ENCODE assay signal across 8 mouse cellular contexts in the genomic region with DNA sequence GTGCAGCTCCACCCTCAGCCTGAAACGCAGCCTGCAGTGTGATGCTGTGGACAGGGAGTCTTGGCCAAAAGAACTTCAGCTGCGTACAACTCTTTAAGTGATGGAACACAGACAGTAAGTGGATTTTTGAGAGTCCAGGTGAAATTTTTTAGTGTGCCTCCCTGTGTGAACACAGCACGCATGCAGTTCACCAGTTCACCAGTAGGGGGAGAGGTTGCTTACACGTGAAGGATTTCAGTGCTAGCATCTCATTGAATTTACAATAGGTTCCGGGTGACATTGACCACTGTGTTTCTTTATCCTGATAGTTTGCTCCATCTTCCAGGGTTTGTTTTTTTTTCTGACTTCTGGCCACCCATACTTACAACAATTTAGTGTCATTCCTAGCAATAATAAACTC. TPM values are rescaled to one million over a fixed set of nuclear protein-coding genes. Genes with fewer than 3 reads are reported as not detected.
A peak's percentile ranks its signal among the peaks of the same experiment; 100 is the strongest.
DNase-seq lines count a peak whose midpoint lies in the region; ATAC-seq and TF ChIP-seq lines count a peak whose summit lies in the region.

No protein-coding gene starts in this region.

- H3K4me1 ChIP-seq in midbrain, embryonic 11.5 days (ENCODE audit: control insufficient read depth, insufficient read depth, low read length) = no peaks in the 10 kb centered on the region
- H3K4me1 ChIP-seq in midbrain, embryonic 16.5 days (ENCODE audit: control insufficient read depth, insufficient read depth, low read length) = no peaks in the 10 kb centered on the region
- H3K4me1 ChIP-seq in liver, embryonic 14.5 days (replicated peaks; ENCODE audit: control insufficient read depth in 2 of 2, insufficient read depth in 2 of 2, low read length in 1 of 2) = no peaks in the 10 kb centered on the region

- no peak overlapping the region for H3K9ac ChIP-seq in midbrain, embryonic 11.5 days (ENCODE audit: low read length)
- H3K9ac ChIP-seq in midbrain, embryonic 16.5 days (ENCODE audit: low read depth, low read length) = no peak overlapping the region
- H3K9ac ChIP-seq in liver, embryonic 14.5 days (replicated peaks) = no peak overlapping the region

- no peaks in the 10 kb centered on the region for H3K27me3 ChIP-seq in midbrain, embryonic 11.5 days (ENCODE audit: control insufficient read depth, insufficient read depth, low read length)
- no peaks in the 10 kb centered on the region for H3K27me3 ChIP-seq in midbrain, embryonic 16.5 days (ENCODE audit: control insufficient read depth, insufficient read depth, low read depth, low read length)
- H3K27me3 ChIP-seq in liver, embryonic 14.5 days (ENCODE audit: control insufficient read depth, insufficient read depth, low read length) = no peaks in the 10 kb centered on the region

- peak; percentile 96 for DNase-seq in midbrain, embryonic 11.5 days (ENCODE audit: low spot score, missing footprints)
- peak; percentile 33 for DNase-seq in adrenal gland, adult 2 months
- DNase-seq in embryo, embryonic 11 days = peak; percentile 80
- DNase-seq in liver, embryonic 14.5 days (ENCODE audit: low read depth in 3 of 3, low spot score in 3 of 3) = peak; percentile 43 to 52 (median 45)
- peak; percentile 64 to 71 for DNase-seq in right cerebral cortex, adult 2 months (ENCODE audit: low spot score in 2 of 2)
- DNase-seq in thymus, postnatal 4 days = peak; percentile 91

- TF ChIP-seq EP300 in liver, embryonic 14.5 days (IDR thresholded peaks at IDR 0.05; ENCODE audit: low read depth) = no peak

- no peaks in the 10 kb centered on the region for H3K36me3 ChIP-seq in midbrain, embryonic 11.5 days (ENCODE audit: control insufficient read depth, insufficient read depth, low read length)
- H3K36me3 ChIP-seq in midbrain, embryonic 16.5 days (ENCODE audit: control insufficient read depth, insufficient read depth, low read length) = no peaks in the 10 kb centered on the region
- H3K36me3 ChIP-seq in liver, embryonic 14.5 days (replicated peaks; ENCODE audit: control insufficient read depth, insufficient read depth, low read depth) = no peaks in the 10 kb centered on the region

- peak; percentile 92 for TF ChIP-seq CTCF in liver, embryonic 14.5 days (IDR thresholded peaks at IDR 0.05; ENCODE audit: low read depth)

- H3K4me2 ChIP-seq in midbrain, embryonic 11.5 days = no peak overlapping the region
- no peak overlapping the region for H3K4me2 ChIP-seq in midbrain, embryonic 16.5 days (ENCODE audit: low read length)
- no peak overlapping the region for H3K4me2 ChIP-seq in liver, embryonic 14.5 days (ENCODE audit: low read depth)

- no peak for ATAC-seq in midbrain, embryonic 11.5 days (ENCODE audit: low FRiP score)
- no peak for ATAC-seq in midbrain, embryonic 16.5 days
- ATAC-seq in inflammation-experienced regulatory T-cells, adult 6 months = peak; percentile 75
- ATAC-seq in liver, embryonic 14.5 days (ENCODE audit: insufficient read depth) = no peak

- H3K27ac ChIP-seq in midbrain, embryonic 11.5 days (ENCODE audit: low read depth, low read length) = no peak overlapping the region
- no peak overlapping the region for H3K27ac ChIP-seq in midbrain, embryonic 16.5 days (ENCODE audit: low read length)
- H3K27ac ChIP-seq in liver, embryonic 14.5 days = no peak overlapping the region

- H3K4me3 ChIP-seq in midbrain, embryonic 11.5 days (ENCODE audit: low read depth, low read length) = no peak overlapping the region
- no peak overlapping the region for H3K4me3 ChIP-seq in midbrain, embryonic 16.5 days (ENCODE audit: low read depth, low read length)
- no peak overlapping the region for H3K4me3 ChIP-seq in liver, embryonic 14.5 days (ENCODE audit: insufficient read depth in 1 of 2, low read depth in 2 of 2, low read length in 2 of 2)

- WGBS in midbrain, embryonic 11.5 days = 49% methylated on average over 5 of the region's 5 CpGs
- WGBS in midbrain, embryonic 16.5 days = 50% methylated on average over 5 of the region's 5 CpGs
- WGBS in liver, embryonic 14.5 days (ENCODE audit: insufficient replicate concordance) = 31% methylated on average over 5 of the region's 5 CpGs

- H3K9me3 ChIP-seq in midbrain, embryonic 11.5 days (ENCODE audit: control insufficient read depth, low read length) = no peaks in the 10 kb centered on the region
- no peaks in the 10 kb centered on the region; the same call in 1 of the 2 replicates for H3K9me3 ChIP-seq in midbrain, embryonic 16.5 days (replicated peaks; ENCODE audit: control insufficient read depth, low read length, poor library complexity, severe bottlenecking)
- no peaks in the 10 kb centered on the region for H3K9me3 ChIP-seq in liver, embryonic 14.5 days (ENCODE audit: control insufficient read depth, low read length)

RNA-seq across cellular contexts. Expression of a gene that starts 45.4 kb away (rescaled TPM):
- polyA plus RNA-seq in midbrain, embryonic 11.5 days (2014; fragmentation: Nextera tagmentation; extraction: Ambion mirVana) = 8.1 and 8.9 TPM in 2 replicates
- 2.6 and 3.4 TPM in 2 replicates for polyA plus RNA-seq in midbrain, embryonic 16.5 days (2015; fragmentation: Nextera tagmentation; extraction: Ambion mirVana)
- total RNA-seq in adrenal gland, adult 2 months (2021) = 1 to 10 TPM; 1.7 to 2.2 TPM
- 0.22 and 0.66 TPM in 2 replicates for polyA plus RNA-seq in adrenal gland, adult 2 months (2012; rRNA removed)
- polyA plus RNA-seq in inflammation-experienced regulatory T-cells, adult 6 months (2017; shearing (Covaris generic)) = not detected
- polyA plus RNA-seq in liver, embryonic 14.5 days (2012; rRNA removed) = 1.9 and 2.2 TPM in 2 replicates
- polyA plus RNA-seq in liver, embryonic 14.5 days (2014; fragmentation: Nextera tagmentation; extraction: Ambion mirVana) = 3.2 and 3.4 TPM in 2 replicates

Comparison
In these comparisons a context has a peak if more than half of its experiments do, and no peak if none do; other contexts are left out.
1. DNase-seq: peak in every context shown above with its lines; median percentile 96 in midbrain, embryonic 11.5 days; 91 in thymus, postnatal 4 days; 80 in embryo, embryonic 11 days; 68 in right cerebral cortex, adult 2 months; 45 in liver, embryonic 14.5 days; 33 in adrenal gland, adult 2 months.